Mouse (Mus musculus) right cerebral cortex, postnatal 14 days (tissue): ENCODE data around the gene Dnajb1.
"Not testable (repeated sequence)": the region's sequence is repeated elsewhere in the genome, so short reads cannot be mapped to it uniquely, and the experiment has no call there.

ENCODE experiments used
- DNase-seq: peaks from one replicate; pipeline ENCODE4 v3.0.0; 2022

The Dnajb1 gene

GRCm38 (mm10) chr8:83607661-83608397, at the start of gene Dnajb1, which contains the start of gene Tecr:
Gene Dnajb1 (plus strand): TSS chr8:83608193.
Gene Tecr (minus strand): TSS chr8:83607971.
- peak; percentile 99 for DNase-seq

- DNase-seq, result no peak
Observed at GRCm38 (mm10) chr8:83562669-83563068, 45.3 kb upstream of the Dnajb1 start.

GRCm38 (mm10) chr8:83563246-83563645, 44.7 kb upstream of the Dnajb1 start:
- no peak for DNase-seq

GRCm38 (mm10) chr8:83565731-83566375, 42.1 kb upstream of the Dnajb1 start:
- DNase-seq, result no peak

GRCm38 (mm10) chr8:83566469-83567395, 41.3 kb upstream of the Dnajb1 start, which contains the start of gene Ndufb7:
Gene Ndufb7 (plus strand): TSS chr8:83566671.
- peak; percentile 99 for DNase-seq

- no peak for DNase-seq
Observed at GRCm38 (mm10) chr8:83567668-83568067, 40.3 kb upstream of the Dnajb1 start.

- no peak for DNase-seq
Observed at GRCm38 (mm10) chr8:83568128-83568527, 39.9 kb upstream of the Dnajb1 start.

- no peak for DNase-seq
Observed at GRCm38 (mm10) chr8:83568755-83569154, 39.2 kb upstream of the Dnajb1 start.

GRCm38 (mm10) chr8:83569165-83569564, 38.8 kb upstream of the Dnajb1 start:
- no peak for DNase-seq

- no peak for DNase-seq
Observed at GRCm38 (mm10) chr8:83570272-83571000, 37.6 kb upstream of the Dnajb1 start.

- DNase-seq, result not testable (repeated sequence)
Observed at GRCm38 (mm10) chr8:83571001-83571340, 37.0 kb upstream of the Dnajb1 start.

- DNase-seq, result no peak
Observed at GRCm38 (mm10) chr8:83571791-83572190, 36.2 kb upstream of the Dnajb1 start.

- no peak for DNase-seq
Observed at GRCm38 (mm10) chr8:83572246-83572812, 35.7 kb upstream of the Dnajb1 start.

GRCm38 (mm10) chr8:83573140-83573875, 34.7 kb upstream of the Dnajb1 start:
- peak; percentile 8 for DNase-seq

- DNase-seq, result no peak
Observed at GRCm38 (mm10) chr8:83574631-83575315, 33.2 kb upstream of the Dnajb1 start.

- no peak for DNase-seq
Observed at GRCm38 (mm10) chr8:83575561-83576515, 32.2 kb upstream of the Dnajb1 start.

- no peak for DNase-seq
Observed at GRCm38 (mm10) chr8:83576516-83576895, 31.5 kb upstream of the Dnajb1 start.

GRCm38 (mm10) chr8:83576921-83577320, 31.1 kb upstream of the Dnajb1 start:
- peak; percentile 3 for DNase-seq

GRCm38 (mm10) chr8:83577384-83577791, 30.6 kb upstream of the Dnajb1 start:
- peak; percentile 12 for DNase-seq
